13 mouse cellular contexts compared by ENCODE assay signal in genomic region chr7:74536186-74536585, GRCm38 (mm10).
"Had no signal": no experiment of that assay in that cellular context is flagged by ENCODE, and none has a peak within 500 bp of the region (broad histone marks: within the 10 kb centered on the region; RNA-seq: fewer than 3 reads in every experiment).

No protein-coding gene starts in this region.

- H3K4me2 ChIP-seq: intestine, embryonic 15.5 days; limb, embryonic 13.5 days; midbrain, embryonic 11.5 days; midbrain, embryonic 15.5 days; neural tube, embryonic 12.5 days had no signal

- H3K36me3 ChIP-seq: intestine, embryonic 15.5 days; limb, embryonic 13.5 days; midbrain, embryonic 15.5 days; neural tube, embryonic 12.5 days had no signal

- H3K4me3 ChIP-seq: intestine, embryonic 15.5 days; limb, embryonic 13.5 days; megakaryocyte, embryonic 14.5 days; midbrain, embryonic 15.5 days; neural tube, embryonic 12.5 days had no signal

- H3K27me3 ChIP-seq: intestine, embryonic 15.5 days; limb, embryonic 13.5 days; megakaryocyte, embryonic 14.5 days; midbrain, embryonic 15.5 days; neural tube, embryonic 12.5 days had no signal

- ATAC-seq: intestine, embryonic 15.5 days; midbrain, embryonic 15.5 days had no signal

- DNase-seq: kidney, adult 18-20 months; kidney, postnatal 25 days; left cerebral cortex, postnatal 4 days; thymus, postnatal 14 days had no signal

- H3K27ac ChIP-seq: intestine, embryonic 15.5 days; limb, embryonic 13.5 days; liver, embryonic 14.5 days; macrophage; midbrain, embryonic 15.5 days; neural tube, embryonic 12.5 days; stomach, postnatal 0 days had no signal

- H3K9ac ChIP-seq: intestine, embryonic 15.5 days; limb, embryonic 13.5 days; liver, embryonic 14.5 days; midbrain, embryonic 15.5 days; neural tube, embryonic 12.5 days had no signal

- H3K9me3 ChIP-seq: intestine, embryonic 15.5 days; limb, embryonic 13.5 days; megakaryocyte, embryonic 14.5 days; midbrain, embryonic 15.5 days; neural tube, embryonic 12.5 days had no signal

- H3K4me1 ChIP-seq: intestine, embryonic 15.5 days; limb, embryonic 13.5 days; neural tube, embryonic 12.5 days had no signal
